Mouse (Mus musculus): ENCODE results near the gene Kdm2a.
"Not testable (repeated sequence)": the region's sequence is repeated elsewhere in the genome, so short reads cannot be mapped to it uniquely, and the experiment has no call there.

Kdm2a gene

DNA sequence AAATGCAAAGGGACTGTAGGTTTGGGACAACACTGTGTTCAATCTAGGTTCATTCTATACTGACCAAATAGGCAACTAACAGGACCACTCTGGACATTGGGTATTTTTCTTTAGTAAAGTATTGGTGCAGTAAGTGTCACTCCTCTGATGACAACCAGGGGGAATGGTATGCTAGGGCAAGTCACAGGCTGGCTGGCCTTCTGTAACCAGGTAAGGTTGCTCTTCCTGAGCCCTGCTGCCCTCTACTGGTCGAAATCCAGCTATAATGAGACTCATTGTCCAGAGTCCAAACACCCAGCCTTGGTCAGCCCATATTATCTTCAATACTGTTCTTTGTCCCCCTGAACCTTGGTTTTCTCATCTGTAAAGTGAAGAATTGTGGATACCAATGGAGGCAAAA lies 19.1 kb upstream of the Kdm2a start:
- DNase-seq (ENCODE audit: low read depth, low spot score): peak; percentile 68

DNA sequence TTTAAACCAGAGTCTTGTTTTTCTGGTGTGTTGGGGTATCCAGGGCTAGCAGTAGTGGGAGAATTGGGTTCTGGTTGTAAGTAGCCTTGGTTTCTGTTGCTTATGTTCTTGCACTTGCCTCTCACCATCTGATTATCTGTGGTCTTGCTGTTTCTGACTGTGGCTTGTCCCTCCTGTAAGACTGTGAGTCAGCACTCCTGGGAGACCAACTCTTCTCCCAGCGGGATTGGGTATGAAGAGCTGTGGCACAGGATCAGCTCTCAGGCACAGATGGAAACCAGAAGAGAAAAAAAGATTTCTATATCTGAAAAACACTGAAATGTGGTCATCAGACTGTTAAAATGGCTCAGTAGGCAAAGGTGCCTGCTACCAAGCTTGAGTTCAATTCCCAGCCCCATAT lies 16.5 kb upstream of the Kdm2a start:
- DNase-seq (ENCODE audit: low read depth, low spot score): no peak

DNA sequence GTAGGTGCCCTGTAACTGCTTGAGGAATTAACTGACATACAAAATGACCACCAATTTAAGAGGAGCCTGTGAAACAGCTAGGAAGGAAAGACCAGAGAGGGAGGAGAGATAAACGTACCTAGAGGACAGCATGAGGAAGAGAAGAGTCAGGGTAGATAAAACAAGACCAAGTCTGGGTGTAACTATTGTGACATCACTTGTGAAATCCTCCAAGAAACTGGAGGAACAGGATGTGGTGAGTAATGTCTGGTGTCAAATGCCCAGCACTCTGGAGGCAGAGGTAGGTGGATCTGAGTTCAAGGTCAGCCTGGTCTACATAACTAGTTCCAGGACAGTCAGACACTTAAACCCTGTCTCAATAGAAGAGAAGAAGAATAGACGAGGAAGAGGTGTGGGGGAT lies 11.0 kb upstream of the Kdm2a start:
- DNase-seq (ENCODE audit: low read depth, low spot score): no peak

DNA sequence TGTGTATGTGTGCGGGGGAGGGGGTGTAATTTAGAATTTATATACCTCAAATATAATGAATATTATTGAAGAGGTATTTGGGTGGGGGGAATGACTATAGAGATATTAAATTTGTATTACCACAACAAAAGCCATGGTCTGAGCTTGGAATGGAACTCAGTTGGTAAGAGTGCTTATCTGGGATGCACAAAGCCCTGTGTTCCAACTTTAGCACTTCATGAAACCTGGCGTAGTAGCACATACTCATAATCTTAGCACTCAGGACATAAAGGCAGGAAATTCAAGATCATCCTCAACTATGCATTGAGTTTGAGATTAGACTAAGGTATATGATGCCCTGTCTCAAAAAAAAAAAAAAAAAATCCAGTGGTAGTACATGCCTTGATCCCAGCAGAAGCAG lies 6.8 kb upstream of the Kdm2a start:
- DNase-seq (ENCODE audit: low read depth, low spot score): no peak

DNA sequence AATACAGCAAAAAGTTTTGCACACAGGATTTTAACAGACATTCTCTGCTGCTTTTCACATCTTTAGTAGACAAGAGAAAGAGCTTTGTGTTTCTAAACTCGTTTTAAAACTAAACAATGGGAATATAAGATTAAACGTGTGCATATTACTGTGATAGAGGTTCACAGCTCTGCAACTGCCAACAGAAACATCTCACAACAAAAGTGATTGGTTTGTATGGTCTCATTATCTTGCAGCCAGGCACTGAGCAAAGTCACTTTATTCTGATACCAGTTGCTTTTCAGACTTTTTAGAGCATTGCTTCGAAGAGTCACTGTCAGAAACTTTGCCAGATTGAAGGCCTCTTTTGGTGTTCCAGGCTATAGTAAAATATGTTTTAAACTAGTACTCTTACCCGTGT lies 874 bp upstream of the Kdm2a start:
- DNase-seq (ENCODE audit: low read depth, low spot score): no peak

DNA sequence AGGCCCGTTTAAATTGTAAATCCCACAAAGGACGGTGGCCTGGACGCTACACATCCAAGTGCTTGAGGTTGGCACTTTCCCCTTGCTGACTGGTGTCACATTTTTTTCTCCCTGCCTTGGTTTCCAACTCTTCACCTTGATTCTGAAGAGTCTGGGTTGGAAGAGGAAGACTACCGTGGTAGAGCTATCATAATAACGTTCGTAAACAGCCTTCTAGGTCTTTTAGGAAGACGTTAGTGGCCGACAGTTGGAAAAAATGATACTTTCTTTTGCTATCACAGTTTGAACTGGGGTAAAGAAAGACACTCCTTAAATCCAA lies 504 bp upstream of the Kdm2a start:
- DNase-seq (ENCODE audit: low read depth, low spot score): no peak

DNA sequence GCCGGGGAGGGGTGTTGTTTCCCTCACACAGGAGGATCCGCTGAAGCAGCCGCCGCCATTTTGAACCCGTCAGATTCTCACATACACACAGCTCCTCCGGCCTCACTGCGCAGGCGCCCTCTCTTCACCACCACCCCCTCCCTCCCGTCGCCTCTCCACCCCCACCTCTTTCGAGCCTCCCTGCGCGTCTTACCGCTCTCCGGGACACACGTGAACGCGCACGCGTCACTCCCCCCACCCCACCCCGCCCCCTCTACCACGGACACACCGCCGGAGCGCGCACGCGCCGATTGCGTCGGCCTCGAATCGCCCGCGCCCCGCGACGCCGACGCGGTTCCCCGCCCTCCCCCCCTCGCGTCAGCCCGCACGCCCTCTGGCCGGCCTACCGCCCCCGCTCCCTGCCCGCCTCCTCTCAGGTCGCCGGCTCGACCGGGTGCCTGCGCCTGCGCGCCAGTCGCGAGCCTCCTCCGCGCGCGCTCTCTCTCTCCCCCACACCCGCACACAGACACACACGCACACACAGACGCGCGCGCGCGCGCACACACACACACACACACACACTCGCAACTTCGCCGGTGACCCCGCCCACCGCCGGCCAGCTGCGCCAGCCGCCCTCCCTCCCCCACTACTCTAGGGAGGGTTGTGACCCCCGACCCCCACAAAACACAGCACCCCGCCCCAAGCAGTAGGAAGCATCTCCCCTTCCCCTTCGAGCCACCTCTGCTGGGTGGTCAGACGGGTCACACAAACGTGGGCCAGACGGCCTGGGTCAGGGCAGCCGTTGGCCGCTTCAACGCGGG lies 887 bp downstream of the Kdm2a start:
- peak; percentile 98 for DNase-seq (ENCODE audit: low read depth, low spot score)

DNA sequence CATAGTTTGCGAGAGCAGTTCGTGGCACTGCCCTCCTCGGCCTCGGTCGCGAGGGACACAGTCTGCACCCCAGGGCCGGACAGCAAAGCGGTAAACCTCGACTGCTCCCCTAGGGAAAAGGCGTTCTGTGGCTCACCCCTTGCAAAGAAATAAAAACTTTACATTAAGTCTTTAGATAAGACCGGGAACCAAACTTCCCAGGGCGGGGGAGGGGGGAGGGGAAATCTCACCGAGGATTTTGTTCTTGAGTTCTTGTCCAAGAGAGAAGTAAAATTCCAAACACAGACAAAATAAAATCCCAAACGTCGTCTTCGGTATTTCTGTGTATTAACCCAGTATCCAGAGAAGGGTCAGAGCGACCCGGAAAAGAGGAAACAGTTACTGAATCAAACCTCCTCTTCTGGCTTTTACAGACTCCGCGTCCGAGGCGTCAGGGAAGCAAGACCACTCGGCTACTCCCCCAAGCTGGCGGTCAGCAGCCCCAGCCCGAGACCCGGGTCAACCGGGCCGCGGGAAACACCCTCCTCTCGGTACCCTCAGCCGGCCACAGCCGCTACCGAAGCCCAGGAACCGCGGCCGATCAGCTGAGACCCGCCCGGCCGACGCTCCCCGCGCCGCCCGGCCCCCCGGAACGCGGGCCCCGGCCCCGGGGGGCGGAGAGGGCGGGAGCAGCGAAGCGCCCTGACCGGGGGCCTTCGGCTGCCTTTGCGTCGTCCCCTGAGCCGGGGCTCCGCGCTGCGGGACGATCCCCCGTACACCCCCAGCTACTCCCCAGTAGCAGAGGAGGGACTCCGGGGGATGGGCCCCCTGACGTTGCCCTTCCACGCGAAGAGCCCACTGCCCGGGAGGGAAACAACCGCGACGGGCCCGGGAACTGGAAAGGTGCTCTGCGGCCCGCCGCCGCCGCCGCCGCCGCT lies 1.7 kb downstream of the Kdm2a start:
- no peak for DNase-seq (ENCODE audit: low read depth, low spot score)

DNA sequence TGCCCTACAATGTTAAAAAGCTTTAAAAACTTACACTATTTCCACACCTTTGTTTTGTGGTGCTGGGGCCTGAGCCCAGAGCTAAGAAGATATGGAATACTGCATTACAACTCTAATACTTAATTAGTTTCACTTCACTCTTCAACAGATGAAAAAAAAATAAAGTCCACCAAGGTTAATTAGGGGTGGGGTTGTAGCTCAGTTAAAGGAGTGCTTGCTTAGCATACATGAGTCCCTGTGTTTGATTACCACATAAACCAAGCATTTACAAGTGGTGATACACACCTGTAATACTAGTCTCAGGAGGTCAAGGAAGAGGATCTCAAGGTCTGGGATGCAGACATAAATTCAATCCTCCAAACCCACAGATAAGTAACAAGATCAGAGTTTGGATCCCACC lies 10.8 kb downstream of the Kdm2a start:
- DNase-seq (ENCODE audit: low read depth, low spot score): no peak

DNA sequence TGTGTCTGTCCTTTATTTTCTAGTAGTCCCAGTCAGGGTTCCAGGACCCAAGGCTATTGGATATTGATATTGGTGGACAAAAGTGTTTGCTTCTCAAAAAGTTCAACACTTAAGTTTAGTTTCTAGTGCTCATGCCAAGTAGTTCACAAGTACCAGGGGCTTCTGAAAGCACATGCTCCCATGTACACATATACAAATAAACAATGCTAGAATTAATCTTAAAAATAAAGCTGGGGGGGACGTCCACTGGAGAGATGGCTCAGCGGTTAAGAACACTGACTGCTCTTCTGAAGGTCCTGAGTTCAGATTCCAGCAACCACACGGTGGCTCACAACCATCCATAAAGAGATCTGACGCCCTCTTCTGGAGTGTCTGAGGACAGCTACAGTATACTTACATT lies 13.1 kb downstream of the Kdm2a start:
- no peak for DNase-seq (ENCODE audit: low read depth, low spot score)

DNA sequence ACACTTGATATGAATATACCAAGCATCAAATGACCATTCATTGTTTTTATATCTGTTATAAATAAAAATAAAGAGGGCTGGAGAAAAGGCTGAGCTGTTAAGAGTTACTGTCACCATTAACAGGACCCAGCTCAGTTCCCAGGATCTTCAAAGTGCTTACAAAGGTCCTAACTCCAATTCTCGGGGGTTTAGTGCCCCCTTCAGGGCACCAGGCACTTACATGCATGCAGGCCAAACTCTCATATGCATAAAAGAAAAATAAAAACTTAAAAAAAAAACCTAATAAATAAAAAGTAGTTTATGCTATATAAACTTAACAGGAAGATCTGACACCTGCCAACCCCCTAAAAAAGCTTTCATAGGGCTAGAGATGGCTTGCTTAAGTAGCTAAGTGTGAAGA lies 13.8 kb downstream of the Kdm2a start:
- no peak for DNase-seq (ENCODE audit: low read depth, low spot score)

DNA sequence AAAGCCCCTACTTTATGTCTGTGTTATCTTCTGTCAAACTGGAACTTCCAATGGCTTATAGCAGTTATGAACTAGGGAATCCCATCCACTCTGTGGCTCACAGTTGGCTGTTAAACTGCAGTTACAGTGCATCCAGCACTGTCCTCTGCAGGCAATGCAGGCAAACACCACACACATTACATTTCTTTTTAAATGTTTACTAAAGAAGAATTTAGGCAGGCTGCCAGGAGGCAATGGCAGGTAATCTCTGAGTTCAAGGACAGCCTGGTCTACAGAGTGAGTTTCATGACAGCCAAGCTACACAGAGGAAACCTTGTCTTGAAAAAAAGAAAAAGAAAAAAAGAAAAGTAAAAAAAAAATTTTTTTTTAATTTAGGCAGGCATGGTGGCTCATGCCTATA lies 14.8 kb downstream of the Kdm2a start:
- no peak for DNase-seq (ENCODE audit: low read depth, low spot score)

DNA sequence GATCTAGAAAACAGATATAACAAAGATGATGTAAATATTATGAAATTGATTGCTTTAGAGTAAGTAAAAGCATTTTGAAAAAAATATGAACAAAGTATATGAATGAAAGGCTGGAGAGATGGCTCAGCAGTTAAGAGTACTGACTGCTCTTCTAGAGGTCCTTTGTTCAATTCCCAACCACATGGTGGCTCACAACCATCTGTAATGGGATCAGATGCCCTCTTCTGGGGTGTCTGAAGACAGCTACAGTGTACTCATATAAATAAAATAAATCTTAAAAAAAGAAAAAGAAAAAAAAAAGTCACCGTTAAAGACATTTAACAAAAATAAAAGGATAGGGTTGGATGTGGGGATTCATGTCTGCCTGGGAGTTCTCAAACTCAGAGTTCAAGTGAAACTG lies 15.8 kb downstream of the Kdm2a start:
- DNase-seq (ENCODE audit: low read depth, low spot score): not testable (repeated sequence)

DNA sequence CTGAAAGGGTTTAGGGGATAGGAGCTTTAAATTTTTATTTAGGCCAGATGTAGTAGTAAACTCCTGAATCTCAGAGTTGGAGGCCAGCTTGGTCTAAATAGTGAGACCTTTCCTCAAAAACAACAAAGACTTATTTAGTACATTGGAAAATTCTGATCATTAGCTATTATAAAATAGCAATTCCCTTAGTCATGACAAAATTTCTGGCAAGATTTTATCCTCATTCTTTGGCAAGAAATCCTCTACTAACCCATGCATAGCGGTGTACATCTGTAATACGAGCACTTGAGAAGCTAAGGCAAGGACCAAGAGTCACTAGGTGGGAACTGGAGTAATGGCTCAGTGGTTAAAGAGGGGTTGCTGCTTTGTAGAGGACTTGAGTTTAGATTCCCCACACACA lies 27.4 kb downstream of the Kdm2a start:
- DNase-seq (ENCODE audit: low read depth, low spot score): no peak

DNA sequence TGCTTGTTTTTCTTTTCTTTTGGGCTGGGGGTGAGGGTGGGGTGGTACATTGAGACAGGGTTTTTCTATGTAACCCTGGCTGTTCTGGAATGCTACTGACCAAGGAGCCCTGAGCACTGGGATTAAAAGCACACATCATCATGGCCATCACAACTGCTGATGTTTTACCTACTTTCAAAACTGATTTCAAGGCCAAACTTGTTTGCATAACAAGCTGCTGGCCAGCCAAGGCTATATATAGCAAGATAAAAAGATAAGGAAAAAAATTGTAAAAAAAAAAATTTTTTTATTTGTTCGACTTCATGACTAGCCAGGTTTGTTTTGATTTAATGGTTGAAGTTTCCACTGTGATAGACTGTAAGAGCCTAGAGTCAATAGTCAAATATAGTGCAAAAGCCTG lies 27.8 kb downstream of the Kdm2a start:
- no peak for DNase-seq (ENCODE audit: low read depth, low spot score)

DNA sequence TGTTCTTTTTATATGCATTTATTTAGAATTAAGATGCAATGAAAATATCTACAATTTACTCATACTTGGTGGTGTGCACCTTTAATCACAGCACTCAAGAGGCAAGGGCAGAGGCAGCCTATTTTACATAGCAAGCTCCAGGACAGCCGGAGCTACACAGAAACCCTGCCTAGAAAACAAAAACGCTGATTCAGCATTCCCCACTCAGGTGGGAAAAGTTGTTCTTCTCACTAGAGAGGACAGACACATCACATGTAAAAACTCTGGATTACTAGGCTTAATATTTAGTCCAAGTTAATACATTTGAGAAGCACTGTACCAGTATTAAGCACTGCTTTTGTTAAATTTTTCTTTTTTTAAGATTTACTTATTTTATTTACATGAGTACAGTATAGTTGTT lies 48.6 kb downstream of the Kdm2a start:
- DNase-seq (ENCODE audit: low read depth, low spot score): no peak

DNA sequence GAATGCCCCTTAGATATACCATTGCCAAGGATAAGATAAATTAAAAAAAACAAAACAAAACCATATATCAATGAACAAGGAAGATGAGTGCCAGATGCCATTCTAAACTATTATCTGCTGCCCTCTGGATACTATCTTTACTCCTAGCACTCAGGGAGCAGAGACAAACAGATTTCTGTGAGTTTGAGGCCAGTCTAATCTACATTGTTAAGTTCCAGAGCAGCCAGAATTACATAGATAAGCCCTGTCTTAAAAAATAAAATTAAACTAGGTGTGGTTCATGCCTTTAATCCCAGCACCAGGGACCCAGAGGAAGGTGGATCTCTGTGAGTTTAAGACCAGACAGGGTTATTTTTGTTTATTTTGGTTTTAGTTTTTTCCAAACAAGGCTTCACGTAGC lies 51.6 kb downstream of the Kdm2a start:
- no peak for DNase-seq (ENCODE audit: low read depth, low spot score)

DNA sequence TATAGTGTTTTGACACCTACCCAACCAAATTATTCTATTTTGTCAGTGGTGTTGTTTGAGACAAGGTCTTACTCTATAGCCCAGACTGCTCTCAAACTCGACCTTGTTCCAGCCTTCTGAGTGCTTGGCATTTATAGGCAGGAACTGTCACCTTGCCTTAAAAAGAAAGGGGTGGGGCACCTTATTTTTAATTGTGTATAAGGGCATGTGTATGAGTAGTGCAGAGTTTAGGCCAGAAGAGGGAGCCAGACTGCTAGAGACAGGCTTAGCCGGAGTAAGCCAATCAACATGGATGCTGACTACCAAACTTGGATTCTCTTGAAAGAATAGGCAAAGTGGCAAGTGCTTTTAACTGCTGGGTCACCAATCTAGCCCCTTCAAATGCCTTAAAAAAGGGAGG lies 59.9 kb downstream of the Kdm2a start:
- peak; percentile 38 for DNase-seq (ENCODE audit: low read depth, low spot score)

DNA sequence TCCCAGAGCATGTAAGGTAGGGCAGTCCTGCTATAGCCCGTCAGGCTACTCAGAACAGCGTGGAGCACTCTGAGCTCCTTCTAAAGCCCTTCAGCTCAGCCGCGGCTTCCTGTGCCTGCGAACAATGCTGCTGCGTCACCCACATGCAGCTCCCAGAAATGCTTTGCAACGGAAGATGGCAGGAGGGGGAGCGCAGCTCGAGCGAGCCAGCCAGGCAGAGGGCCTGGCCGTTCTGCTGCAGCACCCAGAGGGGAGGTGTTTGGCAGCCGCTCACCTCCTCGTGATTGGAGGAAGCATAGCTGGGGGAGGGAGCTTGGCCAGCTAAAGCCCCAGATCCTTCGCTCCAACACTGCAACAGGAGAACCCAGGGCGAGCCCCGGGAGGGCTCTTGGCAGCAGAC lies 64.3 kb downstream of the Kdm2a start:
- DNase-seq (ENCODE audit: low read depth, low spot score): peak; percentile 80

DNA sequence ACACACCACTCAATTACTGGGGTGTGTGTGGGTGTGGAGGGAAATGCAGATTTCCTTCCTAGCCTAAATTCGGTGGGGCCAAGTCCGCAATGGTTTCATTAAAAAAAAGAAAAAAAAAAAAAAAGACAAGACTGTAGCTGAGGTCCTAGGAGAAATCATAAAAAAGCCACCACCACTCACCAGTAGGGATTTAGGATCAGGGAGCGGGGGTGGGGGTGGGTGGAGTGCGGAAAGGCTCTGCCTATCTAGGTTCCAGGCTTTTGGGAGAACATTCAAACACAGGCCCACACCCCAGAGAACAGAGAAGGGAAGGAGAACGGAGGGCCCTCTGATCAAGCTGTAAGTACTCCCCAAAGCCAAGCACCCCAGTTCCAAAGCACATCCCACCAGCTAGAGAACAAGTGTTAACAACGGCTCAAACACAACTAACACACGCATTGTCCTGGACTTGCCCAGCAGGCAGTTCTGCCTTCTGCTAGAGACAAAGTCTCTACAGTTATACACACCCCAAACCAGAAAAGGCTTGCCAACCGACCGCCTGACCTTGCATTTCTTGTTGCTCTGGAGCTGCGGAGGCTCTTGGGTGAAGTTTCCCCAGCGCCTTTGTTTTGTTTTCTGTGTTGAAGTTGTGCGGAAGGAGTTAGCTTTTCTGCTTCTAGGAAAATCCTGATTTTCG lies 64.8 kb downstream of the Kdm2a start:
- DNase-seq (ENCODE audit: low read depth, low spot score): no peak

DNA sequence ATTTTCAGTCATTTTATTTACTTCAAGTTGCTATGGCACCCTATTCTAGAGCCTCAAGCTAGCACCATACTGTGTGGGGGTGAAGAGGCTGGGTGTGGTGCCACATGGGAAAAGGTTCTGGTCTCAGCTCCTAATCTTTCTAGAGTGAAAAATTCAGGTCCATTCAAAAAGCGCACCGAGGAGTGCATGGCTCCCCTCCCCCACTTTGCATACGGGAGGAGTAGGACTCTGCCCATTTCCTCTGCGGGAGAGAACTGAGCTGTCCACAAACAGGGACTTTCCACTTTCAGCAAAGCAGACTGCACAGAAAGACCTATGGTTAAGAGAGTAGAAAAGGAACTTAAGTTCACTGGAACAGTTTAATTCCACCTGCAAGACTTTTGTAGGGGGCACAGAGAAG lies 65.4 kb downstream of the Kdm2a start:
- DNase-seq (ENCODE audit: low read depth, low spot score): no peak

DNA sequence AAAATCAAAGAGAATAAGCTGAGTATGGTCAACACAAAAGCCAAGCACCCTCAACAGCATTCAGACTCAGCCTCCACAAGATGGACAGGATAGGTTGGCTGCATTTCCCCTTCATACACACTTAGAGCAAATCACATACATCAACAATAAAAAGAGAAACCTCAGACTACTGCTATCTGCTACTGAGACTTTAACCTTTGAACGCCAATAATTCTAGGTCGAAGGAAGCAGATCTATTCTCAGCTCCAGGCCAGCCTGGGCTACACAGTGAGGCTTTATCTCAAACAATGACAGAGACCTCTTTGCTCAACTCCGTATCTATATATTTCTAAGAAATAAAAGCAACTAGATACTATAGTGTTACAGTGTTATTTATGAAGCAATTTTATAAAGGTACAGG lies 66.8 kb downstream of the Kdm2a start:
- DNase-seq (ENCODE audit: low read depth, low spot score): no peak

DNA sequence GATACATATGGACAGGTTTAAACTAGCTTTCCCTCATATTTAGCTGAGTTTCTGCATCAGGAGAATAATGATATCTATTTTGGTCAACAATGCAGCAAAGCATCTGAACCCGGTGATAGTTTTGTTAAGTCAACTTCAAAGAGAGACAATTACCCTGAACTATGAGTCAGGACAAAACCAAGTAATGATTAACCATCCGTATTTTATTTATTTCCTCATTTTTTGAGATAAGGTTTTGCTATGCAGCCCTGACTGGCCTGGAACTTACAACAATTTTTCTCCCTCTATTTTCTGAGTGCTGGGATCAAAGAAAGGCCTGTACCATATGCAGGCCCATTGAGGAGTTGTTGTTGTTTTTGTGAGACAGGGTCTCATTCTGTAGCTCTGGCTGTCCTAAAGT lies 67.5 kb downstream of the Kdm2a start:
- no peak for DNase-seq (ENCODE audit: low read depth, low spot score)

Measured in retina, postnatal 7 days (tissue).